Mouse (Mus musculus) lung, embryonic 14.5 days (tissue): ENCODE results near the gene 9030025P20Rik. TPM values are rescaled to one million over a fixed set of nuclear protein-coding genes. Genes with fewer than 3 reads are reported as not detected.
"Not testable (repeated sequence)": the region's sequence is repeated elsewhere in the genome, so short reads cannot be mapped to it uniquely, and the experiment has no call there.

Source experiments
- ATAC-seq: fragments of 200-750 bp; cut with Nextera tagmentation; 2 replicates; pipeline ENCODE4 v1.8.0; 2017; ENCODE audit warnings: mild to moderate bottlenecking, moderate TSS enrichment, moderate library complexity; ENCODE audit not compliant: insufficient read depth
- DNase-seq: peaks from one replicate; pipeline ENCODE4 v3.0.0-alpha.2; 2015
- H3K27ac ChIP-seq: fragments of 300-500 bp; sonication (generic); 2 replicates; pipeline ENCODE4 v1.5.1; 2014; ENCODE audit warnings: low read depth, mild to moderate bottlenecking, moderate library complexity
- H3K27me3 ChIP-seq: fragments of 300-500 bp; sonication (generic); 2 replicates; pipeline ENCODE4 v1.6.1; 2014; ENCODE audit warnings: low read length, control low read depth; ENCODE audit not compliant: insufficient read depth
- H3K36me3 ChIP-seq: fragments of 300-500 bp; sonication (generic); 2 replicates; pipeline ENCODE4 v1.6.1; 2014; ENCODE audit warnings: control low read depth; ENCODE audit not compliant: insufficient read depth
- H3K4me1 ChIP-seq: fragments of 300-500 bp; sonication (generic); 2 replicates; pipeline ENCODE4 v1.6.1; 2014; ENCODE audit warnings: antibody characterized with exemption, control low read depth; ENCODE audit not compliant: insufficient read depth
- H3K4me2 ChIP-seq: fragments of 300-500 bp; sonication (generic); 2 replicates; pipeline ENCODE4 v1.6.1; 2014; ENCODE audit warnings: mild to moderate bottlenecking
- H3K4me3 ChIP-seq: fragments of 300-500 bp; sonication (generic); 2 replicates; pipeline ENCODE4 v1.5.1; 2014; ENCODE audit warnings: low read depth, low read length
- H3K9ac ChIP-seq: fragments of 300-500 bp; sonication (generic); 2 replicates; pipeline ENCODE4 v1.6.1; 2014
- H3K9me3 ChIP-seq: fragments of 300-500 bp; sonication (generic); 2 replicates; pipeline ENCODE4 v1.6.1; 2016; ENCODE audit warnings: low read depth, low read length, control low read depth
- CTCF ChIP-seq: IDR thresholded peaks from 2 replicates; pipeline ENCODE4 v1.5.1; 2016; ENCODE audit warnings: antibody characterized with exemption, low read depth
- WGBS: fragments of 180-500 bp; shearing (Covaris S2); extraction: QIAGEN DNeasy Blood & Tissue Kit; methylation state at CpG from one replicate; pipeline ENCODE4 v1.1.7; 2014; 5-methylcytosine and 5-hydroxymethylcytosine counted together
- polyA plus RNA-seq: library from polyadenylated mRNA; unstranded; fragments of >200 nt; fragmentation: Nextera tagmentation; extraction: Ambion mirVana; gene quantifications from 2 replicates; pipeline ENCODE4 v1.2.1, GENCODE M21; 2014

The 9030025P20Rik gene
- 9.0 and 10.3 TPM in 2 replicates for polyA plus RNA-seq

- H3K9me3 ChIP-seq, H3K27ac ChIP-seq, DNase-seq, H3K27me3 ChIP-seq, H3K4me3 ChIP-seq, H3K4me1 ChIP-seq, H3K9ac ChIP-seq, H3K36me3 ChIP-seq, H3K4me2 ChIP-seq: not testable (repeated sequence)
- peak; percentile 99 for ATAC-seq
- no CpG with 5 or more reads among the region's 60 CpGs for WGBS
Observed at GRCm38 (mm10) chr17:14978362-14979038, at the start of gene 9030025P20Rik, which contains the start of gene Gm3417. Gene 9030025P20Rik (plus strand): TSS chr17:14978468. Gene Gm3417 (minus strand): TSS chr17:14978790.

GRCm38 (mm10) chr17:14928631-14929030 is 49.6 kb upstream of the 9030025P20Rik start:
- Histone ChIP-seq H3K36me3 (no peaks in the 10 kb centered on the region), H3K4me3 (no peak overlapping the region), H3K27me3 (no peaks in the 10 kb centered on the region), H3K4me1 (no peaks in the 10 kb centered on the region), H3K27ac (no peak overlapping the region), H3K4me2 (no peak overlapping the region), H3K9ac (no peak overlapping the region), H3K9me3 (no peaks in the 10 kb centered on the region)
- TF ChIP-seq CTCF, result no peak
- DNase-seq (no peak), ATAC-seq (no peak)
- 61% methylated on average over 5 of the region's 5 CpGs for WGBS

GRCm38 (mm10) chr17:14930697-14931096 is 47.6 kb upstream of the 9030025P20Rik start:
- Histone ChIP-seq H3K9ac (no peak overlapping the region), H3K4me3 (no peak overlapping the region), H3K36me3 (no peaks in the 10 kb centered on the region), H3K4me1 (no peaks in the 10 kb centered on the region), H3K27me3 (no peaks in the 10 kb centered on the region), H3K9me3 (no peaks in the 10 kb centered on the region), H3K4me2 (no peak overlapping the region), H3K27ac (no peak overlapping the region)
- DNase-seq, result no peak
- no peak for ATAC-seq
- TF ChIP-seq CTCF, result no peak
- 74% methylated on average over 7 of the region's 7 CpGs for WGBS

GRCm38 (mm10) chr17:14931469-14931868 is 46.8 kb upstream of the 9030025P20Rik start:
- TF ChIP-seq CTCF, result no peak
- Histone ChIP-seq H3K36me3 (no peaks in the 10 kb centered on the region), H3K4me2 (no peak overlapping the region), H3K9me3 (no peaks in the 10 kb centered on the region), H3K4me1 (no peaks in the 10 kb centered on the region), H3K27ac (no peak overlapping the region), H3K27me3 (no peaks in the 10 kb centered on the region), H3K9ac (no peak overlapping the region), H3K4me3 (no peak overlapping the region)
- no peak for DNase-seq
- no peak for ATAC-seq
- WGBS, result 75% methylated on average over 5 of the region's 5 CpGs

DNA sequence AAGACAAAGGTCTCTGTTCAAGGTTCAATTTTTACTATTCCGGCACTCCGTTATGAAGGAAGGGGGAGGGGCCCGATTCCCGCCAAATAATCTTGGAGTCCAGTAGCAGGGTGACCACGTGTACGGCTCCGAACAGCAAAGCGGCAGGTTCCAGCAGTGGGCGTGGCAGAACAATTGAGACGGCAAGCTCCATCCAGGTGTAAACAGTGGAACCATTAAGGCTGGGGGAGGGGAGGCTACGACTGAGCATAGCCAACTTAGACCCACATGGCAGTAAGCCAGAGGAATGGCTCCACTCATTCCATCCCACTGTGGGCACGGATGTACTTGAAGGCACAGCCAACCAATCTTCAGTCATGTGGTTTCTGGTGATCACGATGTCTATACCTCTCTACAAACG is 43.0 kb upstream of the 9030025P20Rik start:
- not testable (repeated sequence) for H3K4me1 ChIP-seq, H3K9ac ChIP-seq, H3K36me3 ChIP-seq, H3K4me2 ChIP-seq, DNase-seq, H3K9me3 ChIP-seq, H3K4me3 ChIP-seq, ATAC-seq, H3K27ac ChIP-seq, H3K27me3 ChIP-seq
- 74% methylated on average over 14 of the region's 14 CpGs for WGBS

- no peak for TF ChIP-seq CTCF
- Histone ChIP-seq H3K4me1 (no peaks in the 10 kb centered on the region), H3K9ac (no peak overlapping the region), H3K27me3 (no peaks in the 10 kb centered on the region), H3K27ac (no peak overlapping the region), H3K4me3 (no peak overlapping the region), H3K36me3 (no peaks in the 10 kb centered on the region), H3K4me2 (no peak overlapping the region), H3K9me3 (no peaks in the 10 kb centered on the region)
- DNase-seq (no peak), ATAC-seq (no peak)
- WGBS, result 51% methylated on average over 5 of the region's 5 CpGs
Observed at GRCm38 (mm10) chr17:14935841-14936605, 42.2 kb upstream of the 9030025P20Rik start.

- H3K27ac ChIP-seq, ATAC-seq, H3K9me3 ChIP-seq, H3K4me1 ChIP-seq, H3K27me3 ChIP-seq, DNase-seq: not testable (repeated sequence)
- 58% methylated on average over 6 of the region's 6 CpGs for WGBS
- peak overlapping the region; percentile 62 for H3K9ac ChIP-seq
- peak overlapping the region; percentile 54 for H3K4me3 ChIP-seq
- H3K4me2 ChIP-seq, result peak overlapping the region; percentile 88
- H3K36me3 ChIP-seq, result peaks cover 26% of the 10 kb centered on the region
Observed at GRCm38 (mm10) chr17:14942181-14942580, 36.1 kb upstream of the 9030025P20Rik start.
